Mouse (Mus musculus) urinary bladder, postnatal 4 days (tissue): Measurements from ENCODE around the gene Faf1.

Source experiments
- DNase-seq, 2 experiments: peaks; one replicate each; pipeline ENCODE4 v3.0.0; 2021 to 2022; ENCODE audit warnings: low spot score in 2 of 2

The Faf1 gene

GRCm38 (mm10) chr4:109782577-109783114 lies 106.3 kb downstream of the Faf1 start:
- DNase-seq: no peak

GRCm38 (mm10) chr4:109789347-109790001 lies 113.1 kb downstream of the Faf1 start:
- DNase-seq: no peak

- DNase-seq: no peak
Measured at GRCm38 (mm10) chr4:109792331-109792730, 115.9 kb downstream of the Faf1 start.

GRCm38 (mm10) chr4:109793072-109793471 lies 116.7 kb downstream of the Faf1 start:
- DNase-seq: no peak

- DNase-seq: no peak
Measured at GRCm38 (mm10) chr4:109797511-109798182, 121.3 kb downstream of the Faf1 start.

GRCm38 (mm10) chr4:109806408-109806807 lies 130.0 kb downstream of the Faf1 start:
- no peak for DNase-seq

GRCm38 (mm10) chr4:109815161-109815560 lies 138.8 kb downstream of the Faf1 start:
- DNase-seq: no peak

GRCm38 (mm10) chr4:109815592-109815991 lies 139.2 kb downstream of the Faf1 start:
- DNase-seq: no peak

GRCm38 (mm10) chr4:109819455-109819854 lies 143.1 kb downstream of the Faf1 start:
- DNase-seq: no peak

GRCm38 (mm10) chr4:109829800-109830199 lies 153.4 kb downstream of the Faf1 start:
- DNase-seq: no peak

GRCm38 (mm10) chr4:109857851-109858250 lies 181.5 kb downstream of the Faf1 start:
- no peak for DNase-seq

GRCm38 (mm10) chr4:109858571-109859392 lies 182.4 kb downstream of the Faf1 start:
- DNase-seq: no peak

- DNase-seq: no peak
Measured at GRCm38 (mm10) chr4:109859401-109859800, 183.0 kb downstream of the Faf1 start.

- no peak for DNase-seq
Measured at GRCm38 (mm10) chr4:109860256-109860655, 183.9 kb downstream of the Faf1 start.

GRCm38 (mm10) chr4:109862271-109862670 lies 185.9 kb downstream of the Faf1 start:
- no peak for DNase-seq

GRCm38 (mm10) chr4:109863021-109863420 lies 186.6 kb downstream of the Faf1 start:
- DNase-seq: no peak

- DNase-seq: no peak
Measured at GRCm38 (mm10) chr4:109868897-109869484, 192.6 kb downstream of the Faf1 start.

GRCm38 (mm10) chr4:109884333-109884732 lies 207.9 kb downstream of the Faf1 start:
- no peak for DNase-seq

- no peak for DNase-seq
Measured at GRCm38 (mm10) chr4:109887856-109888357, 211.5 kb downstream of the Faf1 start.

- DNase-seq: no peak
Measured at GRCm38 (mm10) chr4:109897810-109898566, 221.6 kb downstream of the Faf1 start.

- no peak for DNase-seq
Measured at GRCm38 (mm10) chr4:109901076-109901475, 224.7 kb downstream of the Faf1 start.
